Mouse (Mus musculus) limb, embryonic 12.5 days (tissue): ENCODE data around the gene Fads2. TPM values are rescaled to one million over a fixed set of nuclear protein-coding genes. Genes with fewer than 3 reads are reported as not detected.

ENCODE experiments used
- ATAC-seq: fragments of 200-750 bp; cut with Nextera tagmentation; 2 replicates; pipeline ENCODE4 v1.8.0; 2017; ENCODE audit warnings: low read depth, moderate TSS enrichment; ENCODE audit not compliant: insufficient number of reproducible peaks, insufficient read depth, low FRiP score, low TSS enrichment
- H3K27ac ChIP-seq: fragments of 300-500 bp; sonication (generic); 2 replicates; pipeline ENCODE4 v1.5.1; 2016; ENCODE audit warnings: mild to moderate bottlenecking, moderate library complexity
- H3K27me3 ChIP-seq: fragments of 300-500 bp; sonication (generic); 2 replicates; pipeline ENCODE4 v1.6.1; 2016; ENCODE audit warnings: mild to moderate bottlenecking, moderate library complexity
- H3K36me3 ChIP-seq: fragments of 300-500 bp; sonication (generic); 2 replicates; pipeline ENCODE4 v1.6.1; 2016; ENCODE audit warnings: mild to moderate bottlenecking, moderate library complexity
- H3K4me1 ChIP-seq: fragments of 300-500 bp; sonication (generic); replicated peaks from 2 replicates; pipeline ENCODE4 v1.6.1; 2016
- H3K4me2 ChIP-seq: fragments of 300-500 bp; sonication (generic); 2 replicates; pipeline ENCODE4 v1.6.1; 2016; ENCODE audit warnings: mild to moderate bottlenecking, moderate library complexity
- H3K4me3 ChIP-seq: fragments of 300-500 bp; sonication (generic); replicated peaks from 2 replicates; pipeline ENCODE4 v1.5.1; 2016; ENCODE audit warnings: mild to moderate bottlenecking
- H3K9ac ChIP-seq: fragments of 300-500 bp; sonication (generic); replicated peaks from 2 replicates; pipeline ENCODE4 v1.6.1; 2016; ENCODE audit warnings: mild to moderate bottlenecking, moderate library complexity
- H3K9me3 ChIP-seq: fragments of 300-500 bp; sonication (generic); 2 replicates; pipeline ENCODE4 v1.6.1; 2016; ENCODE audit warnings: mild to moderate bottlenecking, moderate library complexity
- WGBS: fragments of 180-500 bp; shearing (Covaris S2); methylation state at CpG from one replicate; pipeline ENCODE4 v1.1.7; 2016; 5-methylcytosine and 5-hydroxymethylcytosine counted together
- polyA plus RNA-seq: library from polyadenylated mRNA; unstranded; fragments of >200 nt; fragmentation: Nextera tagmentation; extraction: Ambion mirVana; gene quantifications from 2 replicates; pipeline ENCODE4 v1.2.1, GENCODE M21; 2016

The Fads2 gene
- polyA plus RNA-seq, 1 experiment from 2014 or later = 117 TPM

DNA sequence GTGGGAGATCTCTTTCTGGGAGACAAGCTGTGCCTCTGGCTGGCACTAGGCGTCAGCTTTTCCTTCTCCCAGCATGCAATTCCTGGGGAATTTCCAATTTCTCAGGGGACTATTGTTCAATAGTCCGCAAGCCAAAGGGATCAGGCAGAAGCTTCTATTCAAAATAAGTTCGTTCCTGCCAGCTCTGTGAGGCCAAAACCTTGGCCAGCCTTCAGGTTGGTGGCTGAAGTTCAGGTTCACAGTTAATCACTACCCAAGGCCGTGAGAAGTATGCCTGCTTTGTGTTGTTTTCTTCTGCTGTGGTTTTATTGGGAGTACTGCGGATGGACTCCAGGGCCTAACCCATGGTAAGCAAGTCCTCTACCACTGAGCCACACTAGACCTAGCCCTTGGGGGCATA, 30.4 kb downstream of the Fads2 start:
- Histone ChIP-seq H3K27ac (no peak overlapping the region), H3K9ac (no peak overlapping the region), H3K9me3 (no peaks in the 10 kb centered on the region), H3K36me3 (peaks cover 100% of the 10 kb centered on the region), H3K27me3 (no peaks in the 10 kb centered on the region), H3K4me1 (no peaks in the 10 kb centered on the region), H3K4me2 (no peak overlapping the region), H3K4me3 (no peak overlapping the region)
- WGBS = 90% methylated on average over 5 of the region's 5 CpGs
- no peak for ATAC-seq

DNA sequence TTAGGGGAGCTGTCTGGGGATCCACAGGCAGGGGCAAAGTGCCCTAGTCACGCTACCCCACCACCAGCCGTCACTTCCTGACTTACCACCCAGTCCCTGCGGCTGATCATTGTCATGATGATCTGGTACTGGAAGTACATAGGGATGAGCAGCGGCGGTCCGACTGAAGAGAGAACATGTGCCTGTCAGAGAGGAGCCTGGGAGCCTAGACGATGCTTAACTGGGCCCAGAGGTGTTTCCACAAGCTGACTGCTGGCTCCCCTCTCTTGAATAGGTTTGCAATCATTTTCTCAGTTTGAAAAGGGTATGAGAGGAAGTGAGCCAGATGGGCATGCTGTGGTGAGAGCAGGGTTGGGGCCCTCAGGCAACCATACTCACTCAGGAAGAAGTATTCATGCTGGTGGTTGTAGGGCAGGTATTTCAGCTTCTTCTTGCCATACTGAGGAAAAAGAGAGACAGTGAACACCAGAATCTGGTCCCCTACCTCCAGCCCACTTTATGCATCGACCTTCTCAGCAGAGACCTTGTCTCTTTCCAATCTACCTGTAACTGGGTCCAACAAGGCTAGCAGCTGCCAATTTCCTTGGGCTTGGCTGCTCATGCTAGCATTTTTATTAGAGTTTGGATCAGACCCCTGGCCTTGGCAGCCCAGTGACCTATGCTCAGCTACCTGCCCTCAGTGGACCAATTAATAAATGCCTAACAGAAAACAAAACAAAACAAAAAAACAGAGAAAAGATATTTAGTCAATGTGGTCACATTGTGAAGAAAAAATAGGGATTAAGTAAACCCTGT, 31.2 kb downstream of the Fads2 start:
- Histone ChIP-seq H3K4me1 (no peaks in the 10 kb centered on the region), H3K9ac (no peak overlapping the region), H3K27ac (no peak overlapping the region), H3K36me3 (peaks cover 100% of the 10 kb centered on the region), H3K4me2 (no peak overlapping the region), H3K9me3 (no peaks in the 10 kb centered on the region), H3K4me3 (no peak overlapping the region), H3K27me3 (no peaks in the 10 kb centered on the region)
- WGBS = 94% methylated on average over 8 of the region's 8 CpGs
- ATAC-seq = no peak

DNA sequence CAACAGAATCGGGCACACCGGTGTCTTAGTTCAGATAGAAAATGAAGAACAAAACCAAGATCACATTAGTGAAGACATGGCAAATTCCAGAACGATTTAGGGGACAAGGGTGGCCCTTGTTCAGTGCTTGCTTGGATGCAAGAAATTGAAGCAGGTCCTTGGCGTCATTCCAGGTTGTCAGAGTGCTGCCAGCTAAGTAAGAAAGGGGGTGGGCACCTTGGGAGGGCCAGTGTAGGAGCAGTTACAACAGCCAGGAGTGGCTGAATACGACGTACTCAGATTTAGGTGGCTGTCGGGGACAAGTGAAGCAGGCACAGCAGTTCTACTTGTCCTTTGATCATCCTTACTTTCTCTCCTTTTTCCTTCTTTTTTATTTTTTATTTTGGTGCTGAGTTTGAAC, 33.8 kb downstream of the Fads2 start:
- no peak overlapping the region for H3K9ac ChIP-seq
- H3K4me2 ChIP-seq = no peak overlapping the region
- no peaks in the 10 kb centered on the region for H3K27me3 ChIP-seq
- no peak overlapping the region for H3K27ac ChIP-seq
- no peak overlapping the region for H3K4me3 ChIP-seq
- no peaks in the 10 kb centered on the region for H3K9me3 ChIP-seq
- WGBS = 91% methylated on average over 7 of the region's 7 CpGs
- peaks cover 100% of the 10 kb centered on the region for H3K36me3 ChIP-seq
- ATAC-seq = no peak
- no peaks in the 10 kb centered on the region for H3K4me1 ChIP-seq

DNA sequence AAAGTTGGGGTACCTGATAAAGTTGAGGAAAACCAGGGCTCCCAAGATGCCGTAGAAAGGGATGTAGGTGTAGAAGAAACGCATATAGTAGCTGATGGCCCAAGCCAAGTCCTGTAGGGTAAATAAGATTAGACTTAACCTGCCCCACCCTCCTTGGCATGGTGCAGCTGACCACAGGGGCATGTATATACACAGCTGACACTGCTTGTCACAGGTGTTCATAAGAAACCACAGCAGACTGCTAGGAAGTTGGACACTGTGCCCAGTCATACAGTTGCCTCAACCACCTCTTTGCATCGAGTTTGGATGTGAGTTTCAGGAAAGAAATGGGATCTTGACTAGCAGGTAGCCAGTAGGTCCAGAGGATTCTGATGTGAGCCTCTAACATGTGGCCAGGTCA, 35.0 kb downstream of the Fads2 start:
- 96% methylated on average over 3 of the region's 3 CpGs for whole genome bisulfite sequencing
- Histone ChIP-seq H3K9me3 (no peaks in the 10 kb centered on the region), H3K36me3 (peaks cover 100% of the 10 kb centered on the region), H3K9ac (no peak overlapping the region), H3K27me3 (no peaks in the 10 kb centered on the region), H3K4me1 (no peaks in the 10 kb centered on the region), H3K27ac (no peak overlapping the region), H3K4me2 (no peak overlapping the region), H3K4me3 (no peak overlapping the region)
- ATAC-seq = no peak

DNA sequence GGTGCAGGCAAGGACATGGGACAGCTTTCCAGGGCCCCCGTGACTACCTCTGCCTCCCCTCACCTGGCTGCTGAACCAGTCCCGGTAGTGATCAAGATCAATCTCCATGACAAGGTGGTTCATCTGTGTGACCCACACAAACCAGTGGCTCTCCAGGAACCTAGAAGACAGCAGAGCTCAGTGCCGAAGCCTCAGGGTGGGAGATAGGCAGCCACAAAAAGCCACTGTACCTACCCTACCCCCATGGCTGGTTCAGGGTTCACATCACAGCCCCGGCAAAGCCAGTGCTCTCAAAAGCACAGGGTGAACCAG, 35.4 kb downstream of the Fads2 start:
- Histone ChIP-seq H3K4me2 (no peak overlapping the region), H3K36me3 (peaks cover 100% of the 10 kb centered on the region), H3K4me1 (no peaks in the 10 kb centered on the region), H3K9ac (no peak overlapping the region), H3K9me3 (no peaks in the 10 kb centered on the region), H3K27ac (no peak overlapping the region), H3K27me3 (no peaks in the 10 kb centered on the region), H3K4me3 (no peak overlapping the region)
- ATAC-seq = no peak
- 93% methylated on average over 4 of the region's 4 CpGs for WGBS

DNA sequence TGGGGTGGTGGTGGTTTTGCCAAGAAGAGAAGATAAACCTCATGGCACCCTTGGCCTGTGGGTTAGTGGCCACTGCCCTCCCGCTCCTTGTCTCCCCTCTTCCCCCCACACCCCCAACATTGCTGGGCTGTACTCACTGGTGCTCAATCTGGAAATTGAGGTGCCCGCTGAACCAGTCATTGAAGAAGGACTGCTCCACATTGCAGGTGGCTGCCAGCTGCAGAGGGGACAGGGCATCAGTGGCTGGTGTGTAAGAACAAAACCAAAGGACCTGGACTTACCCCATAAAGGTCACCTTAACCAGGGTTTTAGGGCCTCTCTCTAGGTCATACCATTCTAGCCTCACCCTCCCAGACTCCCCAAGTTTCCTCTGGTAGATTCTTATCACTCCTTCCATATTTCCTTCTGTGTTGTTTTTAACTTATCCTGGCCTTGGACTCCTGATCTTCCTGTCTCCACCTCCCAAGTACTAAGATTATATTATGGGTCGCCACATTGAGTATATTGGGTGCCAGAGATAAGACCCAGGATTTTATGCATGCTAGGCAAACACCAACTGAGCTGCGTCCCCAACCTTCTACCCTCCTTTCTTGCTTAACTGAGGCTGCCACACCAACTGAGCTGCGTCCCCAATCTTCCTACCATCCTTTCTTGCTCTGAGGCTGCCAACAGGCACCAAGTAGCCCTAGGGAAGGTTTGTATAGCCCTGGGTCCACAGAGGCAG, 35.9 kb downstream of the Fads2 start:
- H3K4me2 ChIP-seq = no peak overlapping the region
- no peak overlapping the region for H3K9ac ChIP-seq
- H3K4me1 ChIP-seq = no peaks in the 10 kb centered on the region
- no peak overlapping the region for H3K4me3 ChIP-seq
- no peaks in the 10 kb centered on the region for H3K9me3 ChIP-seq
- H3K36me3 ChIP-seq = peaks cover 99% of the 10 kb centered on the region
- no peak overlapping the region for H3K27ac ChIP-seq
- no peaks in the 10 kb centered on the region for H3K27me3 ChIP-seq
- 91% methylated on average over 5 of the region's 5 CpGs for WGBS
- no peak for ATAC-seq

DNA sequence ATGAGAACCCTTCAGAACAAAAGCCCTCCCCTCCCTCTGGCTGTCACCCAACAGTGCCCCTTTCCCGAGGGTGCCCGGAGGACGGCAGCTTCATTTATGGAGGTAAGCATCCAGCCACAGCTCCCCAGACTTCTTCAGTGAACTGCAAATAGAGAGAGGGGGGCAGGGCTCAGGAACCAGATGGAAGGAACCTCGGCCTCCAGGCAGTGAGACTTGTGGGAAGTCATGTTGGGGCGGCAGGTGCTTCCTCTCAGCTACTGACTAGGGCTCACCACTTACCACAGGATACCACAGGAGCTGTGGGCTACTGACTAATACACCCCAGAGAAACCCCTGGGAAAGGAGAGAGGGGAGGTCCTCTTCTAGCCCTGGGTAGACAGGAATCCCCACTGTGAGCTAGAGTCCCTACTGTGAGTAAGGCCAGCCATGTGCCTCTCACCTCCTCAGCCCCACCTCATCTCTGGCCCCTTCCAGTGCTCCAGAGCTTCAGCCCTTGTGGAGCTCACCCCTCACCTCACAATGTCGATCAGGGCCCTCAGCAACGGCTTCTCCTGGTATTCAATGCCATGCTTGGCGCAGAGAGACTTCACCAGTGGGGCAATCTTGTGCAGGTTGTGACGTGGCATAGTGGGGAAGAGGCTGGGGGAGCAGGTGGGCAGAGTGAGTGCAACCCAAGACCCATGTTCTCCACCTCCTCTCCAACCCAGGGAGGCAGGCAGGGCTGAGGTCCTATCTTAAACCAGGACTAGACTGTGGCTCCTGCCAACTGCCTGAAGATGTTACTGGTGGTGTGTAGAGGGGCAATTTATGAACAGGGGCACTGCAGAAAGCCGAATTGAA, 37.2 kb downstream of the Fads2 start:
- H3K9ac ChIP-seq = no peak overlapping the region
- H3K36me3 ChIP-seq = peaks cover 87% of the 10 kb centered on the region
- WGBS = 87% methylated on average over 10 of the region's 10 CpGs
- ATAC-seq = no peak
- no peak overlapping the region for H3K27ac ChIP-seq
- H3K4me2 ChIP-seq = no peak overlapping the region
- no peaks in the 10 kb centered on the region for H3K9me3 ChIP-seq
- no peaks in the 10 kb centered on the region; the same call in 1 of the 2 replicates for H3K4me1 ChIP-seq
- no peak overlapping the region for H3K4me3 ChIP-seq
- H3K27me3 ChIP-seq = no peaks in the 10 kb centered on the region

DNA sequence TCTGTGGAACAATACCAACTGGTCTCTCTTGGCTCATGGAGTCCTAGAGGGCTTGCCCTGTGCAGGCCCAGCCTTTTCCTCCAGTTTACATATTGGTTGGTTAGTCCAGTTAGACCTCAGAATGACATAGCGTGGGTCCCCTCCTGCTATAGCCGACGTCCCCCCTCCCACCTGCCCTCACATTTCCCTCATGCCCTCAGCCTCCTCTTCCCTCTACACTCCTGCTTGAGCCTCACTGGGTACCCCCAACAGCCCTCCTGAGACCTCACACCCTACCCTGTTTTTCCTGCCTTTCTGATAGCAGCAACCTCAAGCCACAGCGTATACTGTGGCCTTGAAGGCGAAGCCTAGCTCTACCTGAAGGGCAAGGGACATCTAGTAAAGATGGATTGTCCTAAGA, 38.7 kb downstream of the Fads2 start:
- H3K27ac ChIP-seq = no peak overlapping the region
- no peak overlapping the region for H3K4me3 ChIP-seq
- ATAC-seq = no peak
- no peak overlapping the region for H3K9ac ChIP-seq
- H3K27me3 ChIP-seq = no peaks in the 10 kb centered on the region
- peaks cover 72% of the 10 kb centered on the region for H3K36me3 ChIP-seq
- peaks cover 1% of the 10 kb centered on the region; the same call in 1 of the 2 replicates for H3K4me1 ChIP-seq
- WGBS = 90% methylated on average over 5 of the region's 5 CpGs
- H3K4me2 ChIP-seq = no peak overlapping the region
- no peaks in the 10 kb centered on the region for H3K9me3 ChIP-seq

DNA sequence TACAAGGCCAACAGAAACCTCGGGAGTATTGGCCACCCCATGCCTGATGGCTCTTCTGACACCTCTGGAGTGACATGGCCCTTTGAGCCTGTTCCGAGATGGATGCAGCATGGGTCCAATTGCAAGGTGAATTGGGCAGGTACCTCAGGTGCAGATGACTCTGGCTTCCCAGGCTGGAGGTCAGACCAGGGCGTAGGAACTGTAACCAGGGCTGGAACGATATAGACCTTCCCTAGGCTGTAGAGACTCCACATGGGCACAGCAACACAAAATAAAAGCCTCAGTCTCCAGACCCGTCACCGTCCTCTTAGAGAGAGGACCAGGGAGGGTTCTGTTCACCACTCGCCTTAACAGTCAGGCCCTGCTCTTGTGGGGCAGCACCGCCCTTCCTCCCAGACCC, 39.3 kb downstream of the Fads2 start:
- no peaks in the 10 kb centered on the region for H3K27me3 ChIP-seq
- H3K27ac ChIP-seq = no peak overlapping the region
- H3K4me3 ChIP-seq = no peak overlapping the region
- peaks cover 7% of the 10 kb centered on the region for H3K4me1 ChIP-seq
- 90% methylated on average over 8 of the region's 8 CpGs for WGBS
- H3K9me3 ChIP-seq = no peaks in the 10 kb centered on the region
- no peak overlapping the region for H3K4me2 ChIP-seq
- peaks cover 66% of the 10 kb centered on the region for H3K36me3 ChIP-seq
- no peak overlapping the region for H3K9ac ChIP-seq
- no peak for ATAC-seq

DNA sequence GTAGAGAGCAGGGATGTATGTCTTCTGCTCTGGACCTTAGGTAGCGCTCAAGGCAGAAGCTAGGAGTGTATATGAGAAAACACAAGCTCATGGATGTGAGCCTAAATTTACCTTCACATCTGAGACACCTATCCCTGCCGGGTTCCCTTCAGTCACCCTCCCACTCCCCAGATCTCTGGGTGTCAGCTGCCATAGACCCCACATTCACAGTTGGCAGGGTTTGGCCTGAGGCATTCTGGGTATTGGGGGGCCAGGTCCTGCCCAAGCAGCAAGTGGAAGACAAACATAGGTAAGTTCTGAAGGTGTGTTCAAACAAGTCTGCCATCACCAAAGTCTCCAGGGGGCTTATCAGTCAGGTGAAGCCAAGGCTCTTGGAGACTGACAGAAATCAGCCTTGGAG, 39.9 kb downstream of the Fads2 start:
- H3K36me3 ChIP-seq = peaks cover 59% of the 10 kb centered on the region
- 90% methylated on average over 2 of the region's 2 CpGs for WGBS
- ATAC-seq = no peak

More for the DNA sequence above, 39.9 kb downstream of the Fads2 start:
- no peak overlapping the region for H3K4me2 ChIP-seq
- H3K27ac ChIP-seq = no peak overlapping the region
- H3K4me1 ChIP-seq = peaks cover 7% of the 10 kb centered on the region
- H3K9me3 ChIP-seq = no peaks in the 10 kb centered on the region
- no peaks in the 10 kb centered on the region for H3K27me3 ChIP-seq
- H3K4me3 ChIP-seq = no peak overlapping the region
- no peak overlapping the region for H3K9ac ChIP-seq
